ENCODE assay signal across 26 mouse cellular contexts in genomic region chr16:42004166-42004565, GRCm38 (mm10).
DNase-seq lines count a peak whose midpoint lies in the region; ATAC-seq and TF ChIP-seq lines count a peak whose summit lies in the region.
"Had no signal": no experiment of that assay in that cellular context is flagged by ENCODE, and none has a peak within 500 bp of the region (broad histone marks: within the 10 kb centered on the region; RNA-seq: fewer than 3 reads in every experiment).

No protein-coding gene starts in this region.

- no peaks in the 10 kb centered on the region for H3K27me3 ChIP-seq in forebrain, embryonic 13.5 days
- no peaks in the 10 kb centered on the region for H3K27me3 ChIP-seq in forebrain, embryonic 12.5 days
- H3K27me3 ChIP-seq: embryonic facial prominence, embryonic 13.5 days; heart, embryonic 13.5 days; limb, embryonic 13.5 days; lung, embryonic 15.5 days had no signal

- no peak overlapping the region for H3K4me3 ChIP-seq in forebrain, embryonic 13.5 days
- no peak overlapping the region for H3K4me3 ChIP-seq in forebrain, embryonic 12.5 days (replicated peaks)
- no peak overlapping the region for H3K4me3 ChIP-seq in left cerebral cortex, adult 2 months
- H3K4me3 ChIP-seq: embryonic facial prominence, embryonic 13.5 days; heart, embryonic 13.5 days; limb, embryonic 13.5 days; lung, embryonic 15.5 days had no signal

- peak; percentile 35 to 69 for DNase-seq in frontal cortex, adult 2 months (ENCODE audit: extremely low spot score in 1 of 2, low spot score in 1 of 2)
- no peak for DNase-seq in frontal cortex, postnatal 10 days (ENCODE audit: low spot score in 2 of 2)
- DNase-seq in left cerebral cortex, adult 2 months (ENCODE audit: extremely low spot score in 1 of 2, low spot score in 2 of 2), result no peak
- DNase-seq in left cerebral cortex, adult 18-20 months (ENCODE audit: low spot score in 2 of 2), result no peak
- DNase-seq in retina, embryonic 14.5 days (ENCODE audit: low spot score), result no peak
- DNase-seq: adrenal gland, adult 8-10 months; cerebellum, adult 11 months; cerebellum, adult 9-11 months; heart, postnatal 10 days; kidney, adult 9 months; kidney, postnatal 10 days; spleen, adult 18-20 months; thymus, adult 18-20 months; thymus, postnatal 25 days had no signal

- 72% methylated on average over 1 of the region's 1 CpGs for WGBS in forebrain, embryonic 13.5 days
- WGBS in forebrain, embryonic 12.5 days, result 84% methylated on average over 1 of the region's 1 CpGs

- no peak for TF ChIP-seq CTCF in left cerebral cortex, adult 2 months (IDR thresholded peaks at IDR 0.05)

- H3K27ac ChIP-seq in forebrain, embryonic 13.5 days, result no peak overlapping the region
- no peak overlapping the region for H3K27ac ChIP-seq in forebrain, embryonic 12.5 days
- H3K27ac ChIP-seq in left cerebral cortex, adult 2 months, result peak overlapping the region; percentile 48
- H3K27ac ChIP-seq: embryonic facial prominence, embryonic 13.5 days; heart, embryonic 13.5 days; hindbrain, embryonic 14.5 days; limb, embryonic 13.5 days; lung, embryonic 15.5 days had no signal

- H3K9ac ChIP-seq in forebrain, embryonic 13.5 days, result no peak overlapping the region
- no peak overlapping the region for H3K9ac ChIP-seq in forebrain, embryonic 12.5 days
- H3K9ac ChIP-seq: embryonic facial prominence, embryonic 13.5 days; heart, embryonic 13.5 days; hindbrain, embryonic 14.5 days; limb, embryonic 13.5 days; lung, embryonic 15.5 days had no signal

- peak; percentile 19; the same call in 1 of the 2 replicates for ATAC-seq in forebrain, embryonic 13.5 days
- ATAC-seq in forebrain, embryonic 12.5 days (ENCODE audit: low FRiP score), result no peak
- ATAC-seq: intestine, postnatal 0 days; midbrain, embryonic 16.5 days had no signal

- no peak overlapping the region for H3K4me2 ChIP-seq in forebrain, embryonic 13.5 days
- no peak overlapping the region for H3K4me2 ChIP-seq in forebrain, embryonic 12.5 days
- H3K4me2 ChIP-seq: embryonic facial prominence, embryonic 13.5 days; heart, embryonic 13.5 days; hindbrain, embryonic 14.5 days; limb, embryonic 13.5 days; liver, embryonic 11.5 days; lung, embryonic 15.5 days; midbrain, embryonic 11.5 days had no signal

- no peaks in the 10 kb centered on the region for H3K36me3 ChIP-seq in forebrain, embryonic 13.5 days (ENCODE audit: poor library complexity, severe bottlenecking)
- H3K36me3 ChIP-seq in forebrain, embryonic 12.5 days (replicated peaks), result no peaks in the 10 kb centered on the region
- H3K36me3 ChIP-seq: embryonic facial prominence, embryonic 13.5 days; G1E; heart, embryonic 13.5 days; limb, embryonic 13.5 days; lung, embryonic 15.5 days had no signal

- intact Hi-C loops in left cerebral cortex, adult 2 months (cut with DNase I), result no loop called here

- H3K4me1 ChIP-seq in forebrain, embryonic 13.5 days, result no peaks in the 10 kb centered on the region
- no peaks in the 10 kb centered on the region for H3K4me1 ChIP-seq in forebrain, embryonic 12.5 days
- H3K4me1 ChIP-seq: embryonic facial prominence, embryonic 13.5 days; heart, embryonic 13.5 days; limb, embryonic 13.5 days; lung, embryonic 15.5 days had no signal

- H3K9me3 ChIP-seq in forebrain, embryonic 13.5 days (replicated peaks), result no peaks in the 10 kb centered on the region
- H3K9me3 ChIP-seq in forebrain, embryonic 12.5 days, result no peaks in the 10 kb centered on the region
- H3K9me3 ChIP-seq: embryonic facial prominence, embryonic 13.5 days; heart, embryonic 13.5 days; limb, embryonic 13.5 days; lung, embryonic 15.5 days had no signal

Comparison
In these comparisons a context has a peak if more than half of its experiments do, and no peak if none do; other contexts are left out.
1. DNase-seq: peak in frontal cortex, adult 2 months (2 of 2); none in frontal cortex, postnatal 10 days (0 of 2), left cerebral cortex, adult 2 months (0 of 2), left cerebral cortex, adult 18-20 months (0 of 2) and retina, embryonic 14.5 days (single experiment).